Mouse (Mus musculus) ES-E14 (cell line): ENCODE results near the gene Cfap300.

Experiments used
- CHD2 ChIP-seq: IDR thresholded peaks from 2 replicates; pipeline ENCODE4 v1.6.1; 2014; ENCODE audit warnings: mild to moderate bottlenecking, low read depth, low read length, inconsistent platforms
- HCFC1 ChIP-seq: IDR thresholded peaks from 2 replicates; pipeline ENCODE4 v1.6.1; 2012; ENCODE audit warnings: low read length, inconsistent platforms, borderline replicate concordance; ENCODE audit not compliant: insufficient read depth
- MAFK ChIP-seq: IDR thresholded peaks from 2 replicates; pipeline ENCODE4 v1.6.1; 2014; ENCODE audit warnings: mild to moderate bottlenecking, low read depth, low read length, inconsistent platforms; ENCODE audit not compliant: insufficient read depth
- ZC3H11A ChIP-seq: IDR thresholded peaks from 2 replicates; pipeline ENCODE4 v1.6.1; 2012; ENCODE audit warnings: low read depth, mild to moderate bottlenecking, inconsistent platforms, low read length, borderline replicate concordance
- ZNF384 ChIP-seq: IDR thresholded peaks from 2 replicates; pipeline ENCODE4 v1.6.1; 2012; ENCODE audit warnings: low read depth, low read length, inconsistent platforms

DNA sequence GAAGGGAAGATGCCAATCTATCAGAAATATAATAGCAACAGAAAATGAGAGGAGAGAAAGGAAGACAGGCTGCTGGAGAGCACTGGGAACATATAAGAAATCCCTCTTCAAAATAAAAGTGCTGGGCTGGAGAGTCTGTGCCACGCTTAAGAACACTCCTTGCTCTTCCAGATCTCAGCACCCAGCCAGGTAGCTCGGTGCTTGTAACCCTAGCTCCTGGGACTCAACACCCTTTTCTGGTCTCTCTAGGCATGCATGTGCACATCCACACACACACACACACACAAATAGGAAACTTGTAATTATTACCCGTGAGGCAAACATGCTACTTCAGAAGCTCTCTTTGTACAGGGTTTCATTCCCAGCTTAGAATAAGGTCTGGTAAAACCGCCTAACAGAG lies 7.5 kb downstream of the Cfap300 start:
- TF ChIP-seq CHD2 (no peak), ZC3H11A (no peak), HCFC1 (no peak), ZNF384 (no peak), MAFK (no peak)
